Mouse (Mus musculus) small intestine, adult 2 months (tissue): ENCODE data around the gene Cryab.

ENCODE experiments used
- CTCF ChIP-seq: fragments of 200-500 bp; IDR thresholded peaks from 2 replicates; pipeline ENCODE4 v1.5.1; 2012; ENCODE audit warnings: low read depth, mild to moderate bottlenecking, control low read depth, inconsistent platforms, low read length, moderate library complexity, mixed read lengths; ENCODE audit not compliant: insufficient replicate concordance, insufficient read length; ENCODE audit errors: extremely low read depth
- POLR2A ChIP-seq: fragments of 200-500 bp; IDR thresholded peaks from 2 replicates; pipeline ENCODE4 v1.6.1; 2012; ENCODE audit warnings: low read depth, mild to moderate bottlenecking, control low read depth, inconsistent platforms, low read length, moderate library complexity

DNA sequence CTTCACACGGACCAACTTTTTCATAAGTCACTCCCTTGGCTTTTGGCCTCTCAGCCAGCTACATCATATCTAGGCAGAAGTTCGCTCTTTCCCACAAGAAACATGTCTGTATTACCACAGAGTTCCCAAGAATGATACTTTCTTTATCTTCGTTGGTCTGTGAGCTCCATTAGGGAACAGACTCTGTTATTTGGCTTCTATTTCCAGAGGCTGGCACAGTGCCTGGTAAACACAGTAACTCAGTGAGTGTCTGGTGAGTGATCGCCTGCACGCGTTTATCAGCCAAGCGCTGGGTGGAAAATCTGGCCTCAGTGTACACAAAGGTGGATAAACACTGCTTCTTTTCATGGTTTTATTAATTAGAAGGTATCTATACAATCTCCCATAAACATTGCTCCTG, 27.7 kb upstream of the Cryab start:
- TF ChIP-seq CTCF (no peak), POLR2A (no peak)
